Mouse (Mus musculus): ENCODE results near the gene Tgfb1i1. TPM values are rescaled to one million over a fixed set of nuclear protein-coding genes. Genes with fewer than 3 reads are reported as not detected.
A peak's percentile ranks its signal among the peaks of the same experiment; 100 is the strongest.

The Tgfb1i1 gene
- polyA plus RNA-seq, 1 experiment from 2014 or later = 12.4 TPM

GRCm38 (mm10) chr7:128249998-128250397 is 3.4 kb downstream of the Tgfb1i1 start:
- DNase-seq (ENCODE audit: low spot score) (no peak), ATAC-seq (no peak)
- peaks cover 2% of the 10 kb centered on the region; the same call in 1 of the 2 replicates for H3K4me1 ChIP-seq (ENCODE audit: control insufficient read depth, insufficient read depth, low read length)
- 77% methylated on average over 5 of the region's 5 CpGs for WGBS
- no peak overlapping the region for H3K4me2 ChIP-seq (ENCODE audit: low read length)
- no peaks in the 10 kb centered on the region for H3K27me3 ChIP-seq (replicated peaks; ENCODE audit: control insufficient read depth, insufficient read depth, low read length)
- no peaks in the 10 kb centered on the region for H3K9me3 ChIP-seq (replicated peaks; ENCODE audit: control insufficient read depth, low read length)
- H3K9ac ChIP-seq (ENCODE audit: low read length) = no peak overlapping the region
- H3K36me3 ChIP-seq (ENCODE audit: control insufficient read depth, insufficient read depth, low read length) = peaks cover 3% of the 10 kb centered on the region; the same call in 1 of the 2 replicates
- H3K4me3 ChIP-seq (ENCODE audit: low read depth, low read length) = no peak overlapping the region
- no peak overlapping the region for H3K27ac ChIP-seq (ENCODE audit: low read depth, low read length)

GRCm38 (mm10) chr7:128251946-128252345 is 5.3 kb downstream of the Tgfb1i1 start:
- ATAC-seq = no peak
- Histone ChIP-seq H3K9ac (ENCODE audit: low read length) (0 out of 2 replicates have a peak overlapping the region, but pooled peaks have one; percentile 50), H3K36me3 (ENCODE audit: control insufficient read depth, insufficient read depth, low read length) (no peaks in the 10 kb centered on the region), H3K4me3 (ENCODE audit: low read depth, low read length) (no peak overlapping the region; the same call in 1 of the 2 replicates), H3K27ac (ENCODE audit: low read depth, low read length) (no peak overlapping the region), H3K9me3 (replicated peaks; ENCODE audit: control insufficient read depth, low read length) (no peaks in the 10 kb centered on the region), H3K27me3 (replicated peaks; ENCODE audit: control insufficient read depth, insufficient read depth, low read length) (no peaks in the 10 kb centered on the region), H3K4me2 (ENCODE audit: low read length) (peak overlapping the region; percentile 58), H3K4me1 (ENCODE audit: control insufficient read depth, insufficient read depth, low read length) (no peaks in the 10 kb centered on the region)
- 56% methylated on average over 12 of the region's 12 CpGs for WGBS
- no peak for DNase-seq (ENCODE audit: low spot score)

- WGBS = 5% methylated on average over 24 of the region's 24 CpGs
- H3K36me3 ChIP-seq (ENCODE audit: control insufficient read depth, insufficient read depth, low read length) = no peaks in the 10 kb centered on the region
- DNase-seq (ENCODE audit: low spot score) (peak; percentile 72), ATAC-seq (peak; percentile 85)
- no peaks in the 10 kb centered on the region for H3K9me3 ChIP-seq (replicated peaks; ENCODE audit: control insufficient read depth, low read length)
- no peak overlapping the region for H3K27ac ChIP-seq (ENCODE audit: low read depth, low read length)
- peak overlapping the region; percentile 50 for H3K9ac ChIP-seq (ENCODE audit: low read length)
- no peaks in the 10 kb centered on the region for H3K27me3 ChIP-seq (replicated peaks; ENCODE audit: control insufficient read depth, insufficient read depth, low read length)
- peak overlapping the region; percentile 58 for H3K4me2 ChIP-seq (ENCODE audit: low read length)
- peak overlapping the region; percentile 27 for H3K4me3 ChIP-seq (ENCODE audit: low read depth, low read length)
- no peaks in the 10 kb centered on the region for H3K4me1 ChIP-seq (ENCODE audit: control insufficient read depth, insufficient read depth, low read length)
Measured at GRCm38 (mm10) chr7:128252609-128253008, 6.0 kb downstream of the Tgfb1i1 start.

GRCm38 (mm10) chr7:128254978-128255377 is 8.4 kb downstream of the Tgfb1i1 start:
- WGBS = 73% methylated on average over 2 of the region's 2 CpGs
- DNase-seq (ENCODE audit: low spot score) (no peak), ATAC-seq (no peak)
- H3K9ac ChIP-seq (ENCODE audit: low read length) = no peak overlapping the region
- no peak overlapping the region for H3K27ac ChIP-seq (ENCODE audit: low read depth, low read length)
- H3K4me2 ChIP-seq (ENCODE audit: low read length) = no peak overlapping the region
- H3K4me1 ChIP-seq (ENCODE audit: control insufficient read depth, insufficient read depth, low read length) = no peaks in the 10 kb centered on the region
- no peaks in the 10 kb centered on the region for H3K27me3 ChIP-seq (replicated peaks; ENCODE audit: control insufficient read depth, insufficient read depth, low read length)
- H3K36me3 ChIP-seq (ENCODE audit: control insufficient read depth, insufficient read depth, low read length) = no peaks in the 10 kb centered on the region
- H3K4me3 ChIP-seq (ENCODE audit: low read depth, low read length) = no peak overlapping the region
- H3K9me3 ChIP-seq (replicated peaks; ENCODE audit: control insufficient read depth, low read length) = no peaks in the 10 kb centered on the region

- H3K4me1 ChIP-seq (ENCODE audit: control insufficient read depth, insufficient read depth, low read length) = no peaks in the 10 kb centered on the region
- 92% methylated on average over 5 of the region's 5 CpGs for WGBS
Measured at GRCm38 (mm10) chr7:128255757-128256156, 9.1 kb downstream of the Tgfb1i1 start.

GRCm38 (mm10) chr7:128256783-128257334 is 10.2 kb downstream of the Tgfb1i1 start:
- H3K36me3 ChIP-seq (ENCODE audit: control insufficient read depth, insufficient read depth, low read length) = no peaks in the 10 kb centered on the region
- no peak overlapping the region for H3K4me3 ChIP-seq (ENCODE audit: low read depth, low read length)
- no peak overlapping the region for H3K4me2 ChIP-seq (ENCODE audit: low read length)
- H3K27ac ChIP-seq (ENCODE audit: low read depth, low read length) = no peak overlapping the region
- H3K4me1 ChIP-seq (ENCODE audit: control insufficient read depth, insufficient read depth, low read length) = no peaks in the 10 kb centered on the region
- 64% methylated on average over 5 of the region's 5 CpGs for WGBS
- no peaks in the 10 kb centered on the region for H3K9me3 ChIP-seq (replicated peaks; ENCODE audit: control insufficient read depth, low read length)
- no peak overlapping the region for H3K9ac ChIP-seq (ENCODE audit: low read length)
- H3K27me3 ChIP-seq (replicated peaks; ENCODE audit: control insufficient read depth, insufficient read depth, low read length) = no peaks in the 10 kb centered on the region
- DNase-seq (ENCODE audit: low spot score) (no peak), ATAC-seq (no peak)

More at GRCm38 (mm10) chr7:128255757-128256156, 9.1 kb downstream of the Tgfb1i1 start:
- H3K27me3 ChIP-seq (replicated peaks; ENCODE audit: control insufficient read depth, insufficient read depth, low read length) = no peaks in the 10 kb centered on the region
- no peak overlapping the region for H3K4me2 ChIP-seq (ENCODE audit: low read length)
- no peak for DNase-seq (ENCODE audit: low spot score)
- no peaks in the 10 kb centered on the region for H3K9me3 ChIP-seq (replicated peaks; ENCODE audit: control insufficient read depth, low read length)
- ATAC-seq = no peak
- H3K9ac ChIP-seq (ENCODE audit: low read length) = no peak overlapping the region
- H3K4me3 ChIP-seq (ENCODE audit: low read depth, low read length) = no peak overlapping the region
- no peaks in the 10 kb centered on the region for H3K36me3 ChIP-seq (ENCODE audit: control insufficient read depth, insufficient read depth, low read length)
- no peak overlapping the region for H3K27ac ChIP-seq (ENCODE audit: low read depth, low read length)

- H3K9ac ChIP-seq (ENCODE audit: low read length) = no peak within 1 kb of the TSS
- H3K9me3 ChIP-seq (replicated peaks; ENCODE audit: control insufficient read depth, low read length) = no peaks in the 10 kb centered on the region
- no peaks in the 10 kb centered on the region for H3K4me1 ChIP-seq (ENCODE audit: control insufficient read depth, insufficient read depth, low read length)
- no peaks in the 10 kb centered on the region for H3K27me3 ChIP-seq (replicated peaks; ENCODE audit: control insufficient read depth, insufficient read depth, low read length)
- H3K4me3 ChIP-seq (ENCODE audit: low read depth, low read length) = no peak within 1 kb of the TSS
- no peaks in the 10 kb centered on the region for H3K36me3 ChIP-seq (ENCODE audit: control insufficient read depth, insufficient read depth, low read length)
- no peak within 1 kb of the TSS for H3K4me2 ChIP-seq (ENCODE audit: low read length)
- DNase-seq (ENCODE audit: low spot score) = no peak
- 86% methylated on average over 6 of the region's 6 CpGs for WGBS
- no peak within 1 kb of the TSS for H3K27ac ChIP-seq (ENCODE audit: low read depth, low read length)
- no peak for ATAC-seq
Measured at GRCm38 (mm10) chr7:128265411-128265810, 18.8 kb downstream of the Tgfb1i1 start, which contains the start of gene Slc5a2. Gene Slc5a2, plus strand, starts transcription at chr7:128265657.

- H3K4me3 ChIP-seq (ENCODE audit: low read depth, low read length) = no peak overlapping the region
- H3K9me3 ChIP-seq (replicated peaks; ENCODE audit: control insufficient read depth, low read length) = no peaks in the 10 kb centered on the region
- no peak overlapping the region for H3K9ac ChIP-seq (ENCODE audit: low read length)
- no peaks in the 10 kb centered on the region for H3K27me3 ChIP-seq (replicated peaks; ENCODE audit: control insufficient read depth, insufficient read depth, low read length)
- H3K36me3 ChIP-seq (ENCODE audit: control insufficient read depth, insufficient read depth, low read length) = 0 out of 2 replicates have a peak, but pooled peaks cover 2% of the 10 kb centered on the region
- DNase-seq (ENCODE audit: low spot score) (no peak), ATAC-seq (no peak)
- WGBS = 76% methylated on average over 5 of the region's 5 CpGs
- H3K4me2 ChIP-seq (ENCODE audit: low read length) = no peak overlapping the region
- no peaks in the 10 kb centered on the region for H3K4me1 ChIP-seq (ENCODE audit: control insufficient read depth, insufficient read depth, low read length)
- no peak overlapping the region for H3K27ac ChIP-seq (ENCODE audit: low read depth, low read length)
Measured at GRCm38 (mm10) chr7:128266056-128266455, 19.4 kb downstream of the Tgfb1i1 start.

GRCm38 (mm10) chr7:128267391-128267790 is 20.8 kb downstream of the Tgfb1i1 start:
- 69% methylated on average over 13 of the region's 13 CpGs for WGBS
- ATAC-seq = no peak
- H3K4me1 ChIP-seq (ENCODE audit: control insufficient read depth, insufficient read depth, low read length) = no peaks in the 10 kb centered on the region

More at GRCm38 (mm10) chr7:128267391-128267790, 20.8 kb downstream of the Tgfb1i1 start:
- no peak overlapping the region for H3K27ac ChIP-seq (ENCODE audit: low read depth, low read length)
- H3K27me3 ChIP-seq (replicated peaks; ENCODE audit: control insufficient read depth, insufficient read depth, low read length) = no peaks in the 10 kb centered on the region
- no peaks in the 10 kb centered on the region for H3K9me3 ChIP-seq (replicated peaks; ENCODE audit: control insufficient read depth, low read length)
- no peak overlapping the region for H3K4me2 ChIP-seq (ENCODE audit: low read length)
- H3K36me3 ChIP-seq (ENCODE audit: control insufficient read depth, insufficient read depth, low read length) = peaks cover 15% of the 10 kb centered on the region
- no peak overlapping the region for H3K4me3 ChIP-seq (ENCODE audit: low read depth, low read length)
- no peak overlapping the region for H3K9ac ChIP-seq (ENCODE audit: low read length)
- no peak for DNase-seq (ENCODE audit: low spot score)
